Comparison of ENCODE assay signal across 27 mouse cellular contexts in the genomic region with DNA sequence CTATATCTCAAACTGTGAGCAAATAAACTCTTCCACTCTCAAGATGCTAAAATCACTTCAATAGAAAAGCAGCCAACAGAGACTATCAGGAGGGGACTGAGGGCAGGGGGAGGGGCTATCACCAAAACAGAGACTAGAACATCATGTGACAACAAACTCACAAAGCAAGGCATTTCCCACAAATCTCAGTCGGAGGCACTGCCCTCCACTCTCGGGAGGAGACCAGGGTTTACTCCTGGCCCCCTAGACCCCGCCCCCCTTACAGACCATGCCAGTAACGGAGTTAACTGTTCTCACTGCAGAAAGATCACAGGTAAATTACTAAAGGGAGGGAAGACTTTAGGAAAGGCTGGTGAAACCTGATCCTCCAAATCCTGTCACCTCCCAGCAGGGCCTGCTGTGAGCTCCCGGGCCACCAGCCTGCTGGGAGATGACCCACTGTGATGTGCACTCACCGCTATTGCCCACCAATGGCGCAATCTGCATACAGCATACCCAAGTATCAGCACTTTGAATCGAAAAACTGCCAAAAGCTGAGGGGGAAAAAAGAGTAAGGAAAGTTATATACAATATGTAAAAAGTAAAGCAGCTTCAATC. TPM values are rescaled to one million over a fixed set of nuclear protein-coding genes. Genes with fewer than 3 reads are reported as not detected.
DNase-seq lines count a peak whose midpoint lies in the region; ATAC-seq lines count a peak whose summit lies in the region.
"Had no signal": no experiment of that assay in that cellular context is flagged by ENCODE, and none has a peak within 500 bp of the region (broad histone marks: within the 10 kb centered on the region; RNA-seq: fewer than 3 reads in every experiment).

No protein-coding gene starts in this region.

- 6% methylated on average over 8 of the region's 8 CpGs for WGBS in forebrain, embryonic 12.5 days
- 11% methylated on average over 8 of the region's 8 CpGs for WGBS in forebrain, embryonic 16.5 days
- 27% methylated on average over 8 of the region's 8 CpGs for WGBS in kidney, embryonic 15.5 days
- 6% methylated on average over 8 of the region's 8 CpGs for WGBS in neural tube, embryonic 12.5 days

- no peak for DNase-seq in kidney, postnatal 14 days
- no peak for DNase-seq in neural tube, embryonic 10.5 days (ENCODE audit: extremely low spot score, low spot score)
- no peak for DNase-seq in spleen, postnatal 10 days (ENCODE audit: low spot score in 2 of 2)
- DNase-seq: adrenal gland, postnatal 10 days; cerebellum, adult 2 months; cerebellum, postnatal 36 days; embryo, embryonic 11 days; gastrocnemius, postnatal 10 days; heart, postnatal 10 days; kidney, postnatal 4 days; lung, adult 18-20 months; lung, postnatal 10 days had no signal

- no peaks in the 10 kb centered on the region for H3K9me3 ChIP-seq in forebrain, embryonic 12.5 days
- no peaks in the 10 kb centered on the region for H3K9me3 ChIP-seq in forebrain, embryonic 16.5 days (ENCODE audit: control insufficient read depth, low read length)
- no peaks in the 10 kb centered on the region for H3K9me3 ChIP-seq in kidney, embryonic 15.5 days (replicated peaks)
- no peaks in the 10 kb centered on the region for H3K9me3 ChIP-seq in neural tube, embryonic 12.5 days
- H3K9me3 ChIP-seq: embryonic facial prominence, embryonic 15.5 days; G1E; heart, embryonic 12.5 days; hindbrain, embryonic 10.5 days; limb, embryonic 12.5 days; liver, embryonic 12.5 days; midbrain, embryonic 10.5 days had no signal

- peaks cover 43% of the 10 kb centered on the region for H3K36me3 ChIP-seq in forebrain, embryonic 12.5 days (replicated peaks)
- peaks cover 13% of the 10 kb centered on the region for H3K36me3 ChIP-seq in forebrain, embryonic 16.5 days (ENCODE audit: control insufficient read depth, insufficient read depth)
- peaks cover 70% of the 10 kb centered on the region for H3K36me3 ChIP-seq in kidney, embryonic 15.5 days
- H3K36me3 ChIP-seq in neural tube, embryonic 12.5 days: peaks cover 43% of the 10 kb centered on the region

- H3K4me3 ChIP-seq in forebrain, embryonic 12.5 days (replicated peaks): no peak overlapping the region
- no peak overlapping the region for H3K4me3 ChIP-seq in forebrain, embryonic 16.5 days (replicated peaks; ENCODE audit: low read length)
- H3K4me3 ChIP-seq in kidney, embryonic 15.5 days (replicated peaks): no peak overlapping the region
- no peak overlapping the region for H3K4me3 ChIP-seq in neural tube, embryonic 12.5 days
- H3K4me3 ChIP-seq: embryonic facial prominence, embryonic 15.5 days; heart, embryonic 12.5 days; hindbrain, embryonic 10.5 days; limb, embryonic 12.5 days; liver, embryonic 12.5 days; midbrain, embryonic 10.5 days; myocyte had no signal

- no peak overlapping the region for H3K27ac ChIP-seq in forebrain, embryonic 12.5 days
- no peak overlapping the region for H3K27ac ChIP-seq in forebrain, embryonic 16.5 days (ENCODE audit: low read length)
- H3K27ac ChIP-seq in kidney, embryonic 15.5 days: no peak overlapping the region
- no peak overlapping the region for H3K27ac ChIP-seq in neural tube, embryonic 12.5 days
- H3K27ac ChIP-seq: embryonic facial prominence, embryonic 15.5 days; hindbrain, embryonic 10.5 days; limb, embryonic 12.5 days; liver, embryonic 12.5 days; midbrain, embryonic 10.5 days had no signal

- no peaks in the 10 kb centered on the region for H3K4me1 ChIP-seq in forebrain, embryonic 12.5 days
- peaks cover 2% of the 10 kb centered on the region; the same call in 1 of the 2 replicates for H3K4me1 ChIP-seq in forebrain, embryonic 16.5 days (replicated peaks; ENCODE audit: control insufficient read depth, insufficient read depth, low read length)
- 0 out of 2 replicates have a peak, but pooled peaks cover 7% of the 10 kb centered on the region for H3K4me1 ChIP-seq in kidney, embryonic 15.5 days
- H3K4me1 ChIP-seq in neural tube, embryonic 12.5 days: no peaks in the 10 kb centered on the region
- H3K4me1 ChIP-seq: liver, embryonic 12.5 days had no signal

- no peaks in the 10 kb centered on the region for H3K27me3 ChIP-seq in forebrain, embryonic 12.5 days
- H3K27me3 ChIP-seq in forebrain, embryonic 16.5 days (replicated peaks; ENCODE audit: control insufficient read depth, insufficient read depth, low read length): no peaks in the 10 kb centered on the region
- H3K27me3 ChIP-seq in kidney, embryonic 15.5 days: no peaks in the 10 kb centered on the region
- no peaks in the 10 kb centered on the region for H3K27me3 ChIP-seq in neural tube, embryonic 12.5 days (replicated peaks)
- H3K27me3 ChIP-seq: embryonic facial prominence, embryonic 15.5 days; heart, embryonic 12.5 days; limb, embryonic 12.5 days; liver, embryonic 12.5 days; Patski had no signal

- no peak overlapping the region for H3K9ac ChIP-seq in forebrain, embryonic 12.5 days
- no peak overlapping the region for H3K9ac ChIP-seq in forebrain, embryonic 16.5 days (replicated peaks; ENCODE audit: low read depth, low read length)
- H3K9ac ChIP-seq in kidney, embryonic 15.5 days: no peak overlapping the region
- H3K9ac ChIP-seq in neural tube, embryonic 12.5 days: no peak overlapping the region
- H3K9ac ChIP-seq: embryonic facial prominence, embryonic 15.5 days; heart, embryonic 12.5 days; limb, embryonic 12.5 days; liver, embryonic 12.5 days had no signal

- ATAC-seq in forebrain, embryonic 12.5 days (ENCODE audit: low FRiP score): peak; percentile 57; the same call in 1 of the 2 replicates
- ATAC-seq in forebrain, embryonic 16.5 days: no peak
- peak; percentile 67 for ATAC-seq in kidney, embryonic 15.5 days (replicated peaks; ENCODE audit: low FRiP score)
- 0 out of 2 replicates have a peak, but pooled peaks have one; percentile 17 for ATAC-seq in neural tube, embryonic 12.5 days (ENCODE audit: low FRiP score, low read depth)
- ATAC-seq: CD4-positive, CD25-positive, alpha-beta regulatory T cell, adult 4 months; intestine, postnatal 0 days; liver, embryonic 12.5 days; Patski had no signal

- H3K4me2 ChIP-seq in forebrain, embryonic 12.5 days: no peak overlapping the region
- H3K4me2 ChIP-seq in forebrain, embryonic 16.5 days (ENCODE audit: low read length): no peak overlapping the region
- no peak overlapping the region for H3K4me2 ChIP-seq in kidney, embryonic 15.5 days
- H3K4me2 ChIP-seq in neural tube, embryonic 12.5 days (replicated peaks): no peak overlapping the region
- H3K4me2 ChIP-seq: embryonic facial prominence, embryonic 15.5 days; heart, embryonic 12.5 days; limb, embryonic 12.5 days; liver, embryonic 12.5 days had no signal

RNA-seq across cellular contexts. Expression of a gene that starts 23.4 kb away (rescaled TPM):
- 128 and 132 TPM in 2 replicates for polyA plus RNA-seq in forebrain, embryonic 12.5 days (2016; fragmentation: Nextera tagmentation; extraction: Ambion mirVana)
- polyA plus RNA-seq in forebrain, embryonic 16.5 days (2015; fragmentation: Nextera tagmentation; extraction: Ambion mirVana): 188 and 193 TPM in 2 replicates
- polyA plus RNA-seq in kidney, embryonic 15.5 days (2015; fragmentation: Nextera tagmentation; extraction: Ambion mirVana): 103 and 112 TPM in 2 replicates
- 153 and 157 TPM in 2 replicates for polyA plus RNA-seq in neural tube, embryonic 12.5 days (2016; fragmentation: Nextera tagmentation; extraction: Ambion mirVana)
